Mouse (Mus musculus): ENCODE measurements around the gene Smim5. TPM values are rescaled to one million over a fixed set of nuclear protein-coding genes. Genes with fewer than 3 reads are reported as not detected.
A peak's percentile ranks its signal among the peaks of the same experiment; 100 is the strongest.

The Smim5 gene
- polyA plus RNA-seq, 1 experiment = 10.8 TPM

DNA sequence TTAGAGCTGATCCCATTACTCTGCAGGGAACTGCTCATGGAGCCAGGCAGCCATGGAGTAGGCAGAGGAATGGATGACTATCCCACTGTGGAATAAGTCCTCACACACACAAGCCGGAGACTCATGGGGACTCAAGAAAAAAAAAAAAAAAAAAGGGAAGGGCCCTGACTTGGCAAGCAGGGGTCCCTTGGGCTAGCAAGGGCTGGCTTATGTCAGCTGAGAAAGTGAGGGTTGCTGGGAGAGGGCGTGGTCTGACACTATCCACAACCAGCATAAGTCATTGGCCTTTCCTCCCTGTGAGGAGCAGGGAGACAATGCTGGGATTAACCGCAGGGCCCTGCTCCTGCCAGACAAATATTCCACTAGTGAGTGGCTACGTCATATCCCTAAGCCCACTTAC is 16.8 kb downstream of the Smim5 start:
- no peak for TF ChIP-seq CTCF (IDR thresholded peaks at IDR 0.05; ENCODE audit: insufficient read depth, low read length)
- no peak for TF ChIP-seq POLR2A (IDR thresholded peaks at IDR 0.05; ENCODE audit: borderline replicate concordance, extremely low read depth, low read depth, low read length)
- no peak overlapping the region for H3K4me3 ChIP-seq (replicated peaks; ENCODE audit: extremely low read depth, low read depth, low read length)
- no peak for DNase-seq
- peaks cover under 1% of the 10 kb centered on the region; the same call in 1 of the 2 replicates for H3K4me1 ChIP-seq (ENCODE audit: control insufficient read depth, insufficient read depth, low read length)
- WGBS = 94% methylated on average over 4 of the region's 4 CpGs

DNA sequence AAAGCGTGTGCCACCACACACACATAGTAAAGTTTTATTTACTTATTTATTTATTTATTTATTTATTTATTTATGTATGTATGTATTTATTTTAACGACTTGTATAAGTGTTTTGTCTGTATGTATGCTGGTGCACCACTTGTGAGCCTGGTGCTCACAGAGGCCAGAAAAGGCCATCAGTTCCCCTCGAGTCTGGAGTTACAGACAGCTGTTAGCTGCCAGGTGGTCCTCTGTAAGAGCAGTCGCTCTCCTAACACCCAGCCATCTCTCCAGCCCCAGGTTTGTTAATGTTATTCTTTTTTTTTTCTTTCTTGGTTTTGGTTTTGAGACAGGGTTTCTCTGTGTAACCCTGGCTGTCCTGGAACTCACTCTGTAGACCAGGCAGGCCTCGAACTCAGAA is 18.9 kb downstream of the Smim5 start:
- Histone ChIP-seq H3K4me3 (replicated peaks; ENCODE audit: extremely low read depth, low read depth, low read length) (no peak overlapping the region), H3K4me1 (ENCODE audit: control insufficient read depth, insufficient read depth, low read length) (no peaks in the 10 kb centered on the region)
- no peak for TF ChIP-seq POLR2A (IDR thresholded peaks at IDR 0.05; ENCODE audit: borderline replicate concordance, extremely low read depth, low read depth, low read length)
- DNase-seq = no peak
- WGBS = 90% methylated on average over 5 of the region's 5 CpGs

DNA sequence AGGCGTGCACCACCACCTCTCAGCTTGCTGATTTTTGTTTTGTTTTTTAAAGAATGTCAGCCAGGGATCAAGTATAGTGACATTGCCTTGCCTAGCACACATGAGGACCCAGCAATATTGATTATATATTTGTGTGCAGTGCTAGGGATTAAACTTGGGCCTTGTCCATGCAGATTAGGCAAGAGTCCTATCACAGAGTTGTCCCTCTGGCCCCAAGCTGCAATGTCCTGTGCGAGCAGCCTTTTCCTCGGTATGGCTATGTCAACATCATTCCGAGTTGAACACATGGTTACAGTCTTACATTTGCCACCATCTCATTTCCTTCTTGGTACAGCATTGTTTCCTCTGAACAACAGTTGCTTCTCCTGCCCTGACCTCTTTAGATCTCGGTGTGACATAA is 19.3 kb downstream of the Smim5 start:
- TF ChIP-seq POLR2A (IDR thresholded peaks at IDR 0.05; ENCODE audit: borderline replicate concordance, extremely low read depth, low read depth, low read length) (no peak), CTCF (IDR thresholded peaks at IDR 0.05; ENCODE audit: insufficient read depth, low read length) (no peak)
- no peak for DNase-seq
- 82% methylated on average over 5 of the region's 5 CpGs for WGBS
- no peak overlapping the region for H3K4me3 ChIP-seq (replicated peaks; ENCODE audit: extremely low read depth, low read depth, low read length)
- no peaks in the 10 kb centered on the region for H3K4me1 ChIP-seq (ENCODE audit: control insufficient read depth, insufficient read depth, low read length)

DNA sequence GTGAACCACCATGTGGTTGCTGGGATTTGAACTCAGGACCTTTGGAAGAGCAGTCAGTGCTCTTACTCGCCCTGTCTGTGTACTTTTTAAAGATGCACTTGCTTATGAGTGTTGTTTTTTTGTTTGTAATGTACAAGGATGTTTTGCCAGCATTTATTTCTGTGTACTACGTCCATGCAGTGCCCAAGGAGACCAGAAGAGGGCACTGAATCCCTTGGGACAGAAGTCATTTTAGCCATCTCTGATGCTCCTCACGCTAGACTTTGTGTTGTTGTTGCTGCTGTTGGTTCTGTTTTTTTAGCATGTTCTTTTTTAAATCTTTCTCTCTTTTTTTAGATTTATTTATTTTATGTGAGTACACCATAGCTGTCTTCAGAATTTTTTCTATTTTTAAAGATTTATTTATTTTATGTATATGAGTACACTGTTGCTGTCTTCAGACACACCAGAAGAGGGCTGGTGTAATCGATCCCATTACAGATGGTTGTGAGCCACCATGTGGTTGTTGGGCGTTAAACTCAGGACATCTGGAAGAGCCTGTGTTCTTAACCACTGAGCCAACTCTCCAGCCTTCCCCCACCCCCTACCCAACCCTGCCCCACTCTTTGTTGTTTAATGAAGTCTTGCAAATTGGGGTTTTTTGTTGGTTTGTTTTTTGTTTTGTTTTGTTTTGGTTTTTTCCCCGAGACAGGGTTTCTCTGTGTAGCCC is 20.5 kb downstream of the Smim5 start:
- 20% methylated on average over 6 of the region's 6 CpGs for WGBS
- Histone ChIP-seq H3K4me3 (replicated peaks; ENCODE audit: extremely low read depth, low read depth, low read length) (no peak overlapping the region), H3K4me1 (ENCODE audit: control insufficient read depth, insufficient read depth, low read length) (no peaks in the 10 kb centered on the region)
- peak; percentile 50 for DNase-seq
- TF ChIP-seq POLR2A (IDR thresholded peaks at IDR 0.05; ENCODE audit: borderline replicate concordance, extremely low read depth, low read depth, low read length) (no peak), CTCF (IDR thresholded peaks at IDR 0.05; ENCODE audit: insufficient read depth, low read length) (peak; percentile 58; the same call in 1 of the 2 replicates)

DNA sequence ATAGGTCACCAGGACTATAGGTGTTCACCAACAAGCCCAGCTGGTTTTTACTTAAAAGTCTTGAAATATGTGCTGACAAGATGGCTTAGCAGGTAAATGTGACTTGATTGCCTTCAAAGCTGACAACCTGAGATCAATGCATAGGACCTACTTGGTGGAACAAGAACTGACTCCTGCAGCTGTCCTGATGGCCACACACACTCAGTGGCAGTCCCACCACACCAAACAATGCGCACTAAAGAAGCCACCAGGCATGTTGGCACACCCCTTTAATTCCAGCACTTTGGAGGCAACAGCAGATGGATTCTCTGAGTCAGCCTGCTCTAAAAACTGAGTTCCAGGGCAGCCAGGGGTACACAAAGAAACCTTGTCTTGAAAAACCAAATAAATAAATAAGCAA is 22.2 kb downstream of the Smim5 start:
- no peak for TF ChIP-seq CTCF (IDR thresholded peaks at IDR 0.05; ENCODE audit: insufficient read depth, low read length)
- TF ChIP-seq POLR2A (IDR thresholded peaks at IDR 0.05; ENCODE audit: borderline replicate concordance, extremely low read depth, low read depth, low read length) = no peak

DNA sequence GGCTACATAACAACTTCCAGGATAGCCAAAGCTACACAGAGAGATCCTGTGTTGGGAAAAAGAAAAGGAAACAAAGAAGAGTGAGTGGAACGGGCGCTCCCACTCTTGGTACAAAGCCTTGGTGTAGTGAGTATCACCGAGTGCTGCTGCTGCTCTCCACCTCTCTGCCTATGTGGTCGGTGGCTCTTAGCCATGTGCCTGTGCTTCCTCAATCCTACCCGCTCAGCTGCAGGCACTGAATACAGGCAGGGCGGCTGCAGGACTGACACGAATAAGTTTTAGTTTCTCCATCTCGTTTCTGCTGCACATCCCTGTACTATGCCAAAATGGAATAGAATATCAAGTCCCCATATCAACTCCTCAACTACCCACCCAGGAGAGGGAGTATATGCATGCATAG is 29.3 kb downstream of the Smim5 start:
- no peak for TF ChIP-seq CTCF (IDR thresholded peaks at IDR 0.05; ENCODE audit: insufficient read depth, low read length)
- TF ChIP-seq POLR2A (IDR thresholded peaks at IDR 0.05; ENCODE audit: borderline replicate concordance, extremely low read depth, low read depth, low read length) = no peak
- peaks cover 3% of the 10 kb centered on the region; the same call in 1 of the 2 replicates for H3K4me1 ChIP-seq (ENCODE audit: control insufficient read depth, insufficient read depth, low read length)
- DNase-seq = no peak
- 87% methylated on average over 8 of the region's 8 CpGs for WGBS
- no peak overlapping the region for H3K4me3 ChIP-seq (replicated peaks; ENCODE audit: extremely low read depth, low read depth, low read length)

More for the DNA sequence above, 22.2 kb downstream of the Smim5 start:
- no peak overlapping the region for H3K4me3 ChIP-seq (replicated peaks; ENCODE audit: extremely low read depth, low read depth, low read length)
- DNase-seq = no peak
- WGBS = 93% methylated on average over 1 of the region's 1 CpGs
- H3K4me1 ChIP-seq (ENCODE audit: control insufficient read depth, insufficient read depth, low read length) = no peaks in the 10 kb centered on the region

DNA sequence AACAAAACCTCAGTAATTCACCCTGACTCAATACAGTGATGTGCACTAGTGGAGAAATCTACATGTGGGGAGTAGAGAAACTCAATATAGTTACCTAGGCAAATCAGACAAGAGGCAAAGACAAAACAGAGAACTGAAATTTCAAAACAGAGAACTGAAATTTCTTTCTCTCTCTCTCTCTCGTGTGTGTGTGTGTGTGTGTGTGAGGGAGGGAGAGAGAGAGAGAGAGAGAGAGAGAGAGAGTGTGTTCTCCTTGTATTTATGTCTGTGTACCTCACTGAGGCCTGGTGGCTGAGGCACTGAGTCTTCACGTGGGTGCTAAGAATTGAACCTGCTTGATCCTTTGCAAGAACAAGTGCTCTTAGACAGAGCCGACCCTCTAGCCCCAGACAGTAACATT is 30.1 kb downstream of the Smim5 start:
- WGBS = 57% methylated on average over 3 of the region's 3 CpGs
- no peak overlapping the region for H3K4me3 ChIP-seq (replicated peaks; ENCODE audit: extremely low read depth, low read depth, low read length)
- peaks cover 5% of the 10 kb centered on the region for H3K4me1 ChIP-seq (ENCODE audit: control insufficient read depth, insufficient read depth, low read length)
- DNase-seq = no peak
- TF ChIP-seq CTCF (IDR thresholded peaks at IDR 0.05; ENCODE audit: insufficient read depth, low read length) = no peak
- no peak for TF ChIP-seq POLR2A (IDR thresholded peaks at IDR 0.05; ENCODE audit: borderline replicate concordance, extremely low read depth, low read depth, low read length)

DNA sequence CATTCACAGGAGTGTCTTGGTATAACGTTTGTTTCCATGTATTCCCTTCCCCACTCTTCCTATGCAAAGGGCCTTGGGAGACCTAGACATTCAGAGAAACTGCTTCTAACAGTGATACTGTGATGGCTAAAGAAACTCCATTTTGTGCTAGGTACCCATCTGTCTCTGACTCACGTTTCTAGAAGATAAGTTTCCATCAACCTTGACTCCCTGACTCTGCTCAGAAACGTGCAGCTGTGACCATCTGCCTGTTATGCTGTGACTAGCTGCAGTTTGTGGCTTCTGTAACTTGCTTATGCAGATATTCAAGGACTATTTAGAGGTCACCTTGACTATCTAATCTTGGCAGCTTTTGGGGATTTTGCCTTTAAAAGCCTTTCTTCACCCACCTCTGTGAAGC is 31.5 kb downstream of the Smim5 start:
- DNase-seq = no peak
- Histone ChIP-seq H3K4me1 (ENCODE audit: control insufficient read depth, insufficient read depth, low read length) (peaks cover 5% of the 10 kb centered on the region), H3K4me3 (replicated peaks; ENCODE audit: extremely low read depth, low read depth, low read length) (no peak overlapping the region)
- TF ChIP-seq POLR2A (IDR thresholded peaks at IDR 0.05; ENCODE audit: borderline replicate concordance, extremely low read depth, low read depth, low read length) = no peak
- WGBS = 61% methylated on average over 3 of the region's 3 CpGs

DNA sequence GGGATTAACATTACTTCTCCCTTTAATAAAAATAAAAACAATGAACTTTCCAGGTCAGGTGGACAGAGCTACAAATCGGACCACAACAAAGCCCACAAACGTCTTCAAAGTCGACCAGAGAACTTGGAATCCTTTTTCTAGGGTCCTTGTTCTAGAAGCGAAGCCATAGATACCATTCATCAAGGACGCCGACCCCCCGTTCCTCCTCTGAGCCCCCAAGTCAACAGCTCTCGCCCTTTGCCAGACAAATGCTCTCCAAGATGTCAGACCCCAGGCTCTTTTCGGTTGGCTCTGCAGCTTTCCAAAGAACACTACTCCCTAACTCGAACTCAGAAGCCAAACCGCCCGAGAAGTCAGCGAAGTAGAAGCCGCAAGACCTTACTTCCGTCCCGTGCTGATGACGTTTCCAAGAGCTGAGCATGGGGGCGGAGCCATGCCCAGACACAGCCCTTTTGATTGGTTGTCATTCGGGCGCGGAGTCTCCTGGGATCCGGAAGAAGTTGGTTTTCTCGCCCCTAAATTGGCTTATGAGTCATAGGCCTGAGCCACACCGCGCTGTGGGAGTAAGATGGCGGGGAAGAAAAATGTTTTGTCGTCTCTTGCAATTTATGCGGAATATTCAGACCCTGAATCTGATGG is 33.5 kb downstream of the Smim5 start, which contains the start of the genes Sap30bp and Recql5:
Gene Sap30bp (plus strand): TSS at position 175 of the 639 bp plus-strand sequence.
Gene Recql5 (minus strand): TSS at position 370 of the 639 bp plus-strand sequence.
- no peak for TF ChIP-seq CTCF (IDR thresholded peaks at IDR 0.05; ENCODE audit: insufficient read depth, low read length)
- TF ChIP-seq POLR2A (IDR thresholded peaks at IDR 0.05; ENCODE audit: borderline replicate concordance, extremely low read depth, low read depth, low read length) = peak; percentile 81; the same call in 1 of the 2 replicates
- WGBS = under 1% methylated on average over 28 of the region's 28 CpGs
- DNase-seq = peak; percentile 97
- Histone ChIP-seq H3K4me1 (ENCODE audit: control insufficient read depth, insufficient read depth, low read length) (peaks cover 5% of the 10 kb centered on the region), H3K4me3 (replicated peaks; ENCODE audit: extremely low read depth, low read depth, low read length) (peak within 1 kb of the TSS; percentile 97)

DNA sequence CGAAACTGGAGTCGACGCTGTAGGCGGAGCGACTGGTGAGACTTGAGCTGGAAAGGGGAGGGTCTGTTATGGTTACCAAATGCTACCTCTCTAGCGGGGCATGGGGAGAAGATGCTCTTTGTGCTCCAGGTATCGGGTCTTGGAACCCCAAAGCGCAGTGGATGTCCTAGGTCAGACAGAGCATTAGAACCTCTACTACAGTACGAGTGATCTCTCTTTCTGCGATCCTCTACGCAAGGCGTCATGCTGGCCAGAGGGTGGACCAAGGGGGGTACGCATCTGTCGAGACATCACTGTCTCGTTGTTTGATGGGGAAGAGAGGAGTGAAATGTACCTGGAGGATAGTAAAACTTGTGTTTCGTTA is 34.0 kb downstream of the Smim5 start:
- TF ChIP-seq CTCF (IDR thresholded peaks at IDR 0.05; ENCODE audit: insufficient read depth, low read length) = no peak
- TF ChIP-seq POLR2A (IDR thresholded peaks at IDR 0.05; ENCODE audit: borderline replicate concordance, extremely low read depth, low read depth, low read length) = no peak
- WGBS = under 1% methylated on average over 16 of the region's 16 CpGs
- DNase-seq = no peak
- Histone ChIP-seq H3K4me1 (ENCODE audit: control insufficient read depth, insufficient read depth, low read length) (peaks cover 5% of the 10 kb centered on the region), H3K4me3 (replicated peaks; ENCODE audit: extremely low read depth, low read depth, low read length) (peak overlapping the region; percentile 97)

Measured in lung, adult 2 months (tissue).